Comparison of ENCODE assay signal across 9 mouse cellular contexts in genomic region chr9:45592374-45592773, GRCm38 (mm10).
DNase-seq lines count a peak whose midpoint lies in the region; ATAC-seq and TF ChIP-seq lines count a peak whose summit lies in the region.
"Had no signal": no experiment of that assay in that cellular context is flagged by ENCODE, and none has a peak within 500 bp of the region (broad histone marks: within the 10 kb centered on the region; RNA-seq: fewer than 3 reads in every experiment).

No protein-coding gene starts in this region.

- no peaks in the 10 kb centered on the region for H3K9me3 ChIP-seq in midbrain, postnatal 0 days (ENCODE audit: low read length)
- no peaks in the 10 kb centered on the region for H3K9me3 ChIP-seq in midbrain, embryonic 13.5 days

- H3K4me2 ChIP-seq in midbrain, postnatal 0 days (ENCODE audit: low read depth, low read length, poor library complexity, severe bottlenecking): no peak overlapping the region
- H3K4me2 ChIP-seq in midbrain, embryonic 13.5 days (replicated peaks): no peak overlapping the region

- 0 out of 2 replicates have a peak overlapping the region, but pooled peaks have one; percentile 38 for H3K27ac ChIP-seq in midbrain, postnatal 0 days (ENCODE audit: low read depth, low read length)
- H3K27ac ChIP-seq in midbrain, embryonic 13.5 days: no peak overlapping the region

- no peak overlapping the region for H3K9ac ChIP-seq in midbrain, postnatal 0 days (replicated peaks; ENCODE audit: low read length, poor library complexity, severe bottlenecking)
- H3K9ac ChIP-seq in midbrain, embryonic 13.5 days (replicated peaks): no peak overlapping the region

- peak; percentile 66 for DNase-seq in midbrain, postnatal 0 days (ENCODE audit: low spot score)
- peak; percentile 89 to 96 for DNase-seq in cerebellum, postnatal 14 days
- peak; percentile 73 to 89 for DNase-seq in layer of hippocampus, adult 18-20 months (ENCODE audit: low spot score in 2 of 2)
- DNase-seq in right cerebral cortex, postnatal 25 days: peak; percentile 46
- no peak for DNase-seq in spleen, postnatal 10 days (ENCODE audit: low spot score in 2 of 2)
- no peak for DNase-seq in spleen, postnatal 14 days (ENCODE audit: low spot score in 2 of 2)
- DNase-seq: lung, adult 2 months had no signal

- no peak overlapping the region for H3K4me3 ChIP-seq in midbrain, postnatal 0 days (ENCODE audit: low read depth, low read length)
- H3K4me3 ChIP-seq in midbrain, embryonic 13.5 days (replicated peaks): no peak overlapping the region

- H3K4me1 ChIP-seq in midbrain, postnatal 0 days (ENCODE audit: insufficient read depth, low read length): no peaks in the 10 kb centered on the region
- peaks cover 7% of the 10 kb centered on the region; the same call in 1 of the 2 replicates for H3K4me1 ChIP-seq in midbrain, embryonic 13.5 days (replicated peaks)

- H3K27me3 ChIP-seq in midbrain, postnatal 0 days (ENCODE audit: insufficient read depth, low read length): no peaks in the 10 kb centered on the region
- no peaks in the 10 kb centered on the region for H3K27me3 ChIP-seq in midbrain, embryonic 13.5 days

- no peaks in the 10 kb centered on the region for H3K36me3 ChIP-seq in midbrain, postnatal 0 days (ENCODE audit: insufficient read depth, low read length)
- H3K36me3 ChIP-seq in midbrain, embryonic 13.5 days: no peaks in the 10 kb centered on the region

- WGBS in midbrain, postnatal 0 days: 81% methylated on average over 9 of the region's 9 CpGs
- 72% methylated on average over 9 of the region's 9 CpGs for WGBS in midbrain, embryonic 13.5 days

- no peak for ATAC-seq in midbrain, postnatal 0 days (ENCODE audit: low FRiP score)
- no peak for ATAC-seq in midbrain, embryonic 13.5 days
- no peak for ATAC-seq in erythroid progenitor cell, adult 5-6 weeks (replicated peaks; ENCODE audit: low FRiP score, poor library complexity, severe bottlenecking)

- TF ChIP-seq CTCF in midbrain, postnatal 0 days (IDR thresholded peaks at IDR 0.05): no peak

Comparison
In these comparisons a context has a peak if more than half of its experiments do, and no peak if none do; other contexts are left out.
1. DNase-seq: peak in midbrain, postnatal 0 days (single experiment), cerebellum, postnatal 14 days (2 of 2), layer of hippocampus, adult 18-20 months (2 of 2) and right cerebral cortex, postnatal 25 days (single experiment); none in spleen, postnatal 10 days (0 of 2) and spleen, postnatal 14 days (0 of 2).